Mouse (Mus musculus) layer of hippocampus, adult 18-20 months (tissue): ENCODE measurements around the gene Ercc2. TPM values are rescaled to one million over a fixed set of nuclear protein-coding genes. Genes with fewer than 3 reads are reported as not detected.

Experiments
- DNase-seq, 2 experiments: peaks; one replicate each; pipeline ENCODE4 v3.0.0; 2022; ENCODE audit warnings: low spot score in 2 of 2
- total RNA-seq, 2 experiments: library from RNA; stranded (reverse); gene quantifications; 2 replicates each; pipeline ENCODE4 v1.2.3; 2021

Ercc2 gene
- total RNA-seq, 2 experiments from 2014 or later, result 37.5 to 38.3 TPM

DNA sequence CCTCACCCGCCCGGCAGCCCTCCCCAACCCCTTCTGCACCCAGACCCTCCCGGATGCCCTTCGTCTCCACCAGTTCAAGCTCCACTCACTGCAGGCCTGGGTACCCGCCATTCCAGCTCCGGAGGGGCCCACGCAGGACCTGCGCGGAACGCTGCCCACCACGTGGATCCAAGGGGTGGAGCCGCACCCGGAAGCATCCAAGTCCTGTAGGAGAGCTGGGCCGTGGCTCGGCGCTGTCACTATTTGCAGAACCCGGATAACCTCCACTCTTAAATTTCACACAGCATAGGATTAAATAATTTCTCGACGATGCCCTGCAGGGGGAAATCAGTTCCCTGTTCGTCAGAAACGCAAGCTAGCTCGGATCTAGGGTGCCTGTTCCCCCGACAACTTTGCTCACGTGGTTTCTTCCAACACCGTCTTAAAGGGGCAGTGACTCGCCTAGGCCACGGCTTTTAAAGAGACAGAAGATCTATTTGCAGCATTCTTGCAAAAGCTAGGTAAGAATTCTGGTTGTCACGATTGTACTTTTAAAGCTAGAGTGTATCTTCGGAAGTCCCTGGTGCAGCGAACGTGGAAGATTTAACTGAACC, 22.4 kb upstream of the Ercc2 start, which contains the start of the genes Cd3eap and Ppp1r13l:
Gene Cd3eap, minus strand, starts transcription at position 185 of the 593 bp plus-strand sequence.
Gene Ppp1r13l, plus strand, starts transcription at position 451 of the 593 bp plus-strand sequence.
- DNase-seq, result peak; percentile 85 to 92

DNA sequence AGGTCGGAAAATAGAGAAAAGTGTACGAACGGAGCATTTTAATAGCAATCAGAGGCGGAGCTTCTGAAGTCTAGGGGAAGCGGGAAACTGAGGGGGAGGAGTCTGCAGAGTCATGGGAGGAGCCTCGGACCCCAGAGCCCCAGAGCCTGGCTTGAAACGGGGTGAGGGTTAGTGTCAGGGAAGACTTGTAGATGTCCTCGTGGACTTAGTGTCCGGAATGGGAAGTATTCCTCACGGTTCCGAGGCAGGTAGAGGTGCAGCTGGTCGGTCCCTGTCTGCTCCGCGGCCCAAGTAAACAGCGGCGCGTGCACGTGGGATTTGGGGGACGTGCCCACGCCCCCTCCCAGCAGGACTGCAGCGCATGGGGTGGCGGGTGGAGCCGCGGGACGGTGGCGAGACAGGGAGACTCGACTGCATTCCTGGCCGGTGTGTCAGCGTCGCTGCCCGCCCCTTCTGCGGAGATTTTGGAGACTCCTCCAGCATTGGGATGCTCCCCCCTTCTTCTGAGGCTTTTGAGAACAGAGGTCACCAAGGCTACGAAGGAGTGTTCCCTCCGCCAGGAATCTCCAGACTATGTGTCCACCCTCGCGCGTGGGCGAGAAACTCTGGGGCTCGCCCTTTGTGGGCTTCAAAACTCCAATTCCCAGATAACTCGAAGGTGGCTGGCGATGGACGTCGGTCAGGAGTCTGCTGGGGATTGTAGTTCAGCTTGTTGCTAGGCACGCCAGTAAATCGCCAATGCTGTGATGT, 21.7 kb upstream of the Ercc2 start:
- DNase-seq, result peak; percentile 70 to 80

DNA sequence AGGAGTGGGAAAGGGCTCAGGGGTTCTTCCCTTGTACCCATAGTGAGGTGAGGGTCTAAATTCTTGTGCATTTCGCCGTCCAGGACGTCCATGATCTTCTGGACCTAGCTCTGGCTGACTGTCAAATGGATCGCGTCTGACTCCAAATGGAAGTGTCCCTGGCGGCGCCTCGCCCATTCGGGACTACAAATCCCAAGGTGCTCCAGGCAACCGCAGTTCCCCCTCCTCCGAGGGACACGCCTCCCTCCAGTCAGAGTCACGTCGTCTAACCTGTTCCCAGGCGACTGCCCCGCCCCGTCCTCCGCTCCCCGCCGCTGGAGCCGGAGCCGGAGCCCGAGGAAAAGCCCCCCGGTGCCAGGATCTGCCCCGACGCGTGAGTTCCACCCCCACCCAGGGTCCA, 20.9 kb upstream of the Ercc2 start:
- peak; percentile 85 to 93 for DNase-seq

DNA sequence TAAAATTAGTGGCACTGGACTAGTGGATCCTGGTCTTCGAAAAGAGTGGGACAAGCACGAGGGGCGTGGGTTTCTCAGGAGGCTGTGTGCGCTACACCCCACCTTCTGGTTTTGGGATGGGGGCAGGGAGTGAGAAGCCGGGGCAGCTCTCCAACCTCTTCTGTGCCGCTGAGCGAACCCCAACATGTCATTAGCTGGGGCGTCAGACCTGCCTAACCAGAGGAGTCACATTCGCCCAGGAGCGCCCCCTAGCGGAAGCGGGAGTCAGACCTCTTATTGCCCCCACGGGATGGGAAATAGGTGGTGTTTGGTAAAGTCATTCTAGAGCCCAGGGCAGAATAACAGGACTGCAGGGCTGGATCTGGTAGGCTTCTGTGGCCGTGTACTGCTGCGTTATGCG, 20.1 kb upstream of the Ercc2 start:
- DNase-seq, result peak in 1 of 2 experiments; percentile 76

DNA sequence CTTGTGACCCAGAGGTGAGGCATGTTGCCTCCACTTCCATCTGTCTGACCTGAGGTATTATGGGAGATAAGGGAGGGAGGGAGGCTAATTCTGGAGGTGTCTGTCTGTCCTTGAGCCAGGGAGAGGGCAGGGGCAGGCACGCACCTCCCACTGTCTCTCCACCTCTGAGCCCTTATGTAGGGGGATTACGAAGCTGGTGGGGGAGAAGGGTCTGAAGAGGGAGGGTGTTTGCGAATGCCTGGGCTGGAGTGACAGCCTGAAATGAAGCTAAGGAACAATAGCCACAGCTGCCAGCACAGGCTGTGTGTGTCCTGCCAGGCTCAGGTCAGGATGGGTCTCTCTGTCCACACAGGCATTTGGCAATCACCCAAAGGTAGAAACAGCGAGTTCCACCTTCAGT, 19.5 kb upstream of the Ercc2 start:
- DNase-seq, result no peak

DNA sequence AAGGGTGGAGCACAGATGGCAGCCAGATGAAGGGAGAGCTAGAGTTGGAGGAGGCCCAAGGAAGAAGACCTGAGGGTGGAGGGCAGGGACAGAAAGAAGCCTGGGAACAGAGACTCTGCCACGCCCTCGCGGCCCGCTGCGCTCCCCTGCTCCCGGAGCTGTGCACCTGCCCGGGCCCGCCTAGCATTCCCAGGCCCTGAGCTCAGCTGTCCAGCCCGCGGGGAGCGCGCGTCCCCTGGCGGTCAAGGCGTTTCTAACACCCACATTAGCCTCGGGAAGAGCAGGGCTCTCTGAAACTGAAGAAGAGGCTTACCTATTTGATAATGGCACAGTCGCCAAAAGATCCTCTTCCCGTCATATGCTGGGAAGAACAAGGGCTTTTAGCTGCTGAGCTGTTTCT, 17.9 kb upstream of the Ercc2 start:
- DNase-seq, result peak in 1 of 2 experiments; percentile 56

DNA sequence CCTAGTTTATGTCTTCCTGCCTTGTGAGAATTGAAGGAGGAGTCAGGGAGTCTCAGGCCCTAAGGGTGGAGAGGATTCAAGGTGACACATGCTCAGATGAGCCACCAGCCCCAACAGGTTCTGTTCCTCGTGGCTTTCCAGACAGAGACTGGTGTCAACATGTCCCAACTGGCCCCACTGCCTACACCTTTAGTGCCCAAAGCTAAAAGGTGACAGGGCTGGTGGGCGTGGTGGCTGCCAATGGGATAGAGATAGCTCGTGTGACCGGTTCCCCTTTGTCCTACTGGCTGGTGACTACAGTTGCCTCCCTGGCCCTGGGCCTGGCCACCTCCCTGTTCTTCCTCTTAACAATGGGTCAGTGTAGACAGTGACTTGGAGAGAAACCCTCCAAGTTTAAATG, 16.4 kb upstream of the Ercc2 start:
- DNase-seq, result no peak

DNA sequence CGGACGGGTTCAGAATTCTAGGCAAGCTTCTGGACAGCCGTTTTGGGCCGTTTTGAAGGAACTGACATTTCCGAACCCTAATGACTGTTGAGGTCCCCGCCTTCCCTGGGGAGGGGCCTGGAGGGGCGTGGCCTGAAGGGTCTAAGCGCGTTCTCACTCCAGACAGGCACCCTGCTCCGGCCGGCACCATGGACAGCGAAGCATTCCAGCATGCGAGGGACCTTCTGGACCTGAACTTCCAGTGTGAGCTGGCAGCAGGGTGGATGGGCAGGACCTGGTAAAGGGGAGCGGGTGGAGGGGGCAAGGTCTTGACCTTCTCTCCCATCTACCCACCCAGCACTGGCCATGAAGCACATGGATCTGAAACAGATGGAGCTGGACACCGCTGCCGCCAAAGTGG, 13.4 kb upstream of the Ercc2 start:
- DNase-seq, result no peak

DNA sequence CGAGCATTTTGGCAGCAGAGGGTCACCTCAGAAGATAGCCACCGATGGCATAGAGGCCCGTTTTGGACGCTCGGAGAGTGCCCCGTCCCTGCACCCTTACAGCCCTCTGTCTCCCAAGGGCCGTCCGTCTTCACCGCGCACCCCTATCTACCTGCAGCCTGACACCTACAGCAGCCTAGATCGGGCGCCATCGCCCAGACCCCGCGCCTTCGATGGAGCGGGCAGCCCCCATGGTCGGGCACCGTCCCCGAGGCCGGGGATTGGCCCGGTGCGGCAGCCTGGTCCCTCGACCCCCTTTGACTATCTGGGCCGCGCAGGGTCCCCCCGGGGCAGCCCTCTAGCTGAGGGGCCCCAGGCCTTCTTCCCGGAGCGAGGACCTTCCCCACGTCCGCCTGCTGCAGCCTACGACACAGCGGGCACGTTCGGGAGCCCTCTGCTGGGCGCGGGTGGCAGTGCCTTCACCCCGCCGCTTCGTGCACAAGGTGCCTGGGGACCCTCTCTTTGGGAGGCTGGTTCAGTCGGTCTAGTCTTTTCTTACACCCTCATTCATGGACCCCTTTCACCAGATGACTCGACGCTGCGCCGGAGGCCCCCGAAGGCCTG, 11.9 kb upstream of the Ercc2 start:
- peak in 1 of 2 experiments; percentile 78 for DNase-seq

DNA sequence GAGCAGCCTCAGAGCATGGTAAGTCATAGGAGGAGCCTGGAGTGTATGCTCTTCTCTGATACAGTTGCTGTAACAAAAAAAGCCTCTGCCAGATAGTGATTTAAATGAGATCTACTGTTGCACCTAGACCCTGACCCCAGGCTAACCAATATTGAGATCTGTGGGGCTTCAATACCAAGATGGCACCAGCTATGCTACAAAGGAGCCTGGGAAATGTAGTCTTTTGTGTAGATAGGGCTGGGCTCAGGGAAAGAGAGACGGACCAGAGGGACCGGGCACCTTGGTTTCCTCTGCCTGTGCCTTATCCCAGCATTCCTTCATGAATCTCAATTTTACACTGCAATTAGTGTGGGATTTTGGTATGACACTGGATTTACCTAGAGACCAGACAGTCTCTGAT, 8.4 kb upstream of the Ercc2 start:
- DNase-seq, result no peak

DNA sequence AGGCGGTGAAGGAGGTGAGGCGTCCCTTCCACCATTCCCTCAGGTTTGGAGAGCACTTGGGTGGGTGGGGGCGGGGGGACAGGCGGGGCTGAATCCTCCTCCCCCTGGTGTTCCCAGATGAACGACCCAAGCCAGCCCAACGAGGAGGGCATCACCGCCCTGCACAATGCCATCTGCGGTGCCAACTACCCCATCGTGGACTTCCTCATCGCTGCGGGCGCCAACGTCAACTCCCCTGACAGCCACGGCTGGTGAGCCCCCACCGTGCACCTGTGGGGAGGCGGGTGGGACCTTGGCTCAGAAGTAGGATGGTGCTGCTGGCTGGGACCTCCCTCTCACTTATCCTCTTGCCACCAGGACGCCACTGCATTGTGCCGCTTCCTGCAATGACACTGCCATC, 6.4 kb upstream of the Ercc2 start:
- no peak for DNase-seq

DNA sequence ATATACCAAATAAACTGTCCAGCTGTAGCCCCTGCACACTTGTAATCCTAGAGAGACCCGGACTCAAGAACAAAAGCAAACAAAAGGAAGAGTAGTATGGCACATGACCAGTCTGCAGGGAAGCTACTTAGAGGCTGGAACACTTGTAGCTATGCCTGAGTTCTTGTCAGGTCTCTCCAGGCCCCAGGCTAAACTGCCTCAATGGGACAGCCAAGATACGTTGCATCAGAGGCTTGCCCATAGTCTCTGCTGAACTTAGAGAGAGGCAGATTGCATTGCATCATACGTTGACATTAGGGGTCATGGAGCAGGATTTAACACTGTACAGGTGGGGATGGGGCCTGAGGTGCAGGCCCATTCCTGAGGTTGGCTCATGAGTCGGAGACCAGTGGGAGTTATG, 5.8 kb upstream of the Ercc2 start:
- no peak for DNase-seq

DNA sequence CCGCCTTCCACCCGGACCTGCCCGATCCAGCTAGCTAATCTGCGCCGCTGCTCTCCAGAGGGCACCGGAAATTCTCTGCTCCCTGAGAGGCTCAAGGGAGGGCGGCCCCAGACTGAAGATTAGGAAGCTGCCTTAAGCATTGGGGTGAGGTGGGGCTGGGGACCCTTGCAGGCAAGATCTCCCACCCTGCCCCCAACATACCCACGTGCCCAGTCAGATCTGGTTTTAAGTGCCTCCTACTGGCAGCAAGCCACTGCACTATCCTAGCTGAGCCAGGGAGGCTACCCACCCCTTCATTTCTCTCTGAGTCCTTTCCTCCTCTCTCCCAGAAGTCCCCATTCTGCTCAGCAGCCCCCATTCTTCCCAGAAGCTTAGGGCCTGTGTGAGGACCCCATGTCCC, 3.8 kb upstream of the Ercc2 start:
- DNase-seq, result no peak

DNA sequence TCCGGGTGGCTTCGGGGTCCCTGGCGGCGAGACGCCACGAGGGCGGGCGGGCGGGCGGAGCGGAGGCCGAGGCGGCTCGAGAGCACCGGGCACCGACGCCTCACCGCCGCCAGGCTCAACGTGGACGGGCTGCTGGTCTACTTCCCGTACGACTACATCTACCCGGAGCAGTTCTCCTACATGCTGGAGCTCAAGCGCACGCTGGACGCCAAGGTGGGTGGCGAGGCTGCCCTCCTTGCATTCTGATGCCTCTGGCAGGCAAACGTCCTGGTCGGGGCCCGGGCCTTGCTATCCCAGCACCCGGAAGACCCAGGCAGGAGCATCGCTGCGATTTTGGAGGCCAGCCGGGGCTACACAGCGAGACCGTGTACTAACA, 344 bp downstream of the Ercc2 start:
- DNase-seq, result peak in 1 of 2 experiments; percentile 39

DNA sequence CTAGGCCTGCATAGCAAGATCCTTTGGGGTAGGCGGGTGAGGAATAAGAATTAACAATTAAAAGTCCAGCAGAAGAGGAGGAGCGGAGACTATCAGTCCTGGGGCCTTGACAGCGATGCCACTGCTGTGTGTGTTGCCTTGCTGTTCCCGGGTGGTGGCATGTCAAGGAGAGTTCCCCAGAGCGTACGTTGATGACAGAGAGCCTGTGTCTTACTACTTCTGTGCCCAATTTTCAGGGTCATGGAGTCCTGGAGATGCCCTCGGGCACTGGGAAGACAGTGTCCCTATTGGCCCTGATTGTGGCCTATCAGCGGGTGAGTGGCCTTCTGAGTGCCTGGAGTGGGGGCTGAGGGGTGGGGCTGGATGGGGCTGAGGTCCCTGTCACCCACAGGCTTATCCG, 1.9 kb downstream of the Ercc2 start:
- no peak for DNase-seq

DNA sequence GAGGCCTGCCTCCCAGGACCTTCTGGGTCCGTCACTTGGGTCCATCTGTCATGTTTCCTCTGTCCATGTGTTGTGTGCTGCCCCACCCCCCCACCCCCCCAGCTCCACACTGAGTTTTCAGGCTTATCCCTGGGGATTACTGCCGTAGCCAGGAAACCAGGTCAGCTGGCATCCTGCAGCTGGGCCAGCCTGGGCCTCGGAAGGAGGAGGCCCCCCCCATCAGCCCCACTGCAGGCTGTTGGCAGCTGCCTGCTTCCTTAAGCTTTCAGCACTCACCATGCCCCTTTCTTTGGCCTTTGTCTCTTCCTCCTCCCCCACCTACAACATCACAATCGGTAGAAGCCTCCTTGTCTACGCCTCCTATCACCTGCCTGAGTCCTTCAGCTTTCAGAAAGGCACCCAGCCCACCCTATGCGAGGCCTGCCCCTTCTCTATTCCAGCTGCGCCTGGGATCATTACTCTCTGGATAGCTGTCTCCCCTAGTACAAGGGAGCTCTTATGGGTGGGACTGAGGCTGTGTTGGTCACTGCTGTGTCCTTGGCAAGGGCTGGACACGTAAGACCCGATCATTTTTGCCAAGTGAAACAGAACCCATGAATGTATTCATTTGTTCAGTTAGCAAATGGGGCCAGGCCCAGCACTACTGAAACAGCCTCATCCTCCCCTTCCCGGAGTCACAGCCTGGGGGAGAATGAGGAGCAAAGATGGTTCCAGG, 7.0 kb downstream of the Ercc2 start:
- no peak for DNase-seq

DNA sequence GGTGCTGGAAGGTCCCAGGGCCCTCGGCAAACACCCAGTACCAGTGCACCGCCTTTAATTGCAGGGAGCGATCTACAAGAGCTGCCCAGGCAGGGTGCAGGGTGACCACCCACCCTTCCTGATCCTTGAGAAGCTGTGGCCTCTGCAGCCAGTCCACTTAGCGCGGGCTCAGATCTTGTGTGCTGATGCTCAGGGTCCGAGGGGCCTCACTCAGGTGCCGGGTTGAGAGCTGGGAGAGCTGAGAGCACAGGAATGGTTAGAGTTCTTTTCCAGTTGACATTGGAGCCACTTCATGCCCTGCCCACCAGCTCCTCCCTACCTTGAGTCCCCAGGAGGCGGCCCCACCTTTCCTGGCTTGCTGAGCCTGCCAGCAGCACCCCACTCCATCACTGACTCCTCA, 12.7 kb downstream of the Ercc2 start:
- no peak for DNase-seq

DNA sequence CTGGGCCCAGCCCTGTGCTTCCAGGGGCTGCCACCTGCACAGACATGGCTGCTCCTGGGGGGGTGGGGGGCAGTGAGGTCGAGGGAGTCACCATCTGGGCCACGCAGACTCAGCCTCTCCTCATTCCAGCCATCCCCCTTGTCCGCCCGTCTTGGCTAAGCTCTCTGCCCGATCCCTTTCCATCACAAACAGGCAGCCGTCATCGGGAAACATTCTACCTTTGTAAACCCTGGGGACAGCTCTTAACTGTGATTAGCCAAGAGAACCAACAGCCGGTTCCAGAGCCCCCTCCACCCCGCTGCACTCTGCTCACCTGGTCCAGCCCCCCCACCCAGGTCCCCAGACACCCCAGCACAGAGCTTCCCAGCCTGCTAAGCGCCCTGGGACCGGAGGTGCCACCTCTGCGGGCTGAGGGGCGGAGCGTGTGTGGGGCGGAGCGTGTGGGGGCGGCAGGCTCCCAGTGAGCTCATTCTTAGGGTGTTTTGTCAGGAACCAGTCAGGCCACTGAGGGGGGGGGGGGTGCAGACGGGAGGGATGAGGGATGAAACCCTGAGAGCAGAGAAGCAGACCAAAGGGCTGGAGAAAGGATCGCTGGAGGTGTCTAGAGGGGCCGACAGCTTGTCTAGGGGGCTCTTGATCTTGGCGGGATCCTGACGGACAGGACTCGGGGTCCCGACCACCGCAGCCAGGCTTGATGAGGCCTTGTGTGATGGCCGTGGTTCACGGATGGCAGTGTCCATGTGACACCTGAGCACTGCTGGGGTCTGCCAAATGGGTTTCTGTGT, 17.9 kb downstream of the Ercc2 start:
- no peak for DNase-seq

DNA sequence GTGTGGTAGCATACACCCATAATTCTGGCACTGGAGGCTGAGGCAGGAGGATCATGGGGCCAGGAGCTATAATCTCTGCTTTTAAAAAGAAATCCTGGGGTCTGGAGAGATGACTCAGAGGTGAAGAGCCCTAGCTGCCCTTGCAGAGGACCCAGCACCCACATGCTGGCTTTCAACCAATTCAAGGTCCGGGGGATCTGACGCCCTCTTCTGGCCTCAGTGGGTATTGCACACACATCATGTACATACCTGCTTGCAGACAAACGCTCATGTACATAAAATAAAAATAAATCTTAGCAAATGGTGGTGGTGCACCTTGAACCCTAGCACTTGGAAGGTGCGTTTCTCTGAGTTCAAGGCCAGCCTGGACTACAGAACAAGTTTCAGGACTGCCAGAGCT, 19.1 kb downstream of the Ercc2 start:
- DNase-seq, result no peak

DNA sequence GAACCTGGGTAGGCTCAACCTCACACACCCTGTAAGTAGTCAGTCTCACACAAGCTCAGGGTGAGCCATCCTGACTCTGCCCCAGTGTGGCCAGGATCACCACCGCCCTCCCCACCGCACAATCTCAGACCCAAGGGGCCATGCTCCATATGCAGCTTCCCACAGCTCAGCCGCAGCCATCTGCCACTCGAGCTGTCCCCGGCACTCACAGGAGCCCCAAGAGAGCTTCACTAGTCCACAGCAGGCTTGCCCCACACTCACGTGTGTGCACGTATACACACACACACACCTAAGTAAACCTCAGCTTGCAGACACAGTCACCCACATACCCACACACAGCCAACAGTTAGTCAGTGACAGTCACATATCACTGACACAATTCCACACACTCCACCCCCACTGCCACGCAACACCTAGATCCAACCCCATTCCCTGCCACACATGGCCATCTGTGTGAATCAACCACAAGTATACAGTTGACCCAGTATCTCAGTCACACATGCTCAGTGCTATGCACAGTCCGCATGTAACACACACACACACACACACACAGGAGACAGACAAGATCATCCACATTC, 20.8 kb downstream of the Ercc2 start:
- no peak for DNase-seq
